ENCODE assay signal across 8 mouse cellular contexts in the genomic region with DNA sequence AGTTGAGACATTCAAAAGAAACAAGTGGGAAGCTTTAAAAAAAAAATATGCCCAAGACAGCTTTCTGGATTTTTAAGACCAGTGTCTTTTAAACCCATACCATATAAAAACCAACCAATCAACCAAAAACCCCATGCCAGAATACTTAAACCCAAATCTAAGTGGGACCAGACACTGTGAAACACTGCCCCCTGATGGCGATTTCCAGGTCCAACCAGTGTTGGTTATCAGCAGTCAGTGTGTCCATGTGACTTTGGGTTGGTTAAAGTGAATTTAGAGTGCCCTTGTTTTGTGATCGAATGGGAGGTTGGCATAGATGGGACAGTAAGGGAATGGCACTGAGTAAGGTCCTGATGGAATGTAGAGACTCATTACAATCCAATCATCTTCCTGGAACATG.
DNase-seq lines count a peak whose midpoint lies in the region; ATAC-seq and TF ChIP-seq lines count a peak whose summit lies in the region.

No protein-coding gene starts in this region.

- H3K4me2 ChIP-seq in liver, embryonic 14.5 days (ENCODE audit: low read depth) = no peak overlapping the region

- no peak overlapping the region for H3K4me3 ChIP-seq in liver, embryonic 14.5 days (ENCODE audit: insufficient read depth in 1 of 2, low read depth in 2 of 2, low read length in 2 of 2)

- no peak for ATAC-seq in liver, embryonic 14.5 days (ENCODE audit: insufficient read depth)
- ATAC-seq in erythroblast, adult 5-6 weeks (replicated peaks; ENCODE audit: low FRiP score, poor library complexity, severe bottlenecking) = no peak; the same call in 1 of the 2 replicates

- peak; percentile 21 to 56 for DNase-seq in heart, adult 18-20 months
- DNase-seq in heart, adult 11 months = no peak
- peak; percentile 18 for DNase-seq in right cerebral cortex, adult 18-20 months
- no peak for DNase-seq in right cerebral cortex, postnatal 36 days (ENCODE audit: low spot score in 2 of 2)
- peak; percentile 30 for DNase-seq in adrenal gland, adult 8-10 months
- no peak for DNase-seq in liver, embryonic 14.5 days (ENCODE audit: low read depth in 3 of 3, low spot score in 3 of 3)
- no peak for DNase-seq in ovary, postnatal 14 days (ENCODE audit: low spot score)

- 14% methylated on average over 2 of the region's 2 CpGs for WGBS in liver, embryonic 14.5 days (ENCODE audit: insufficient replicate concordance)

- H3K9ac ChIP-seq in liver, embryonic 14.5 days (replicated peaks) = no peak overlapping the region

- no peak for TF ChIP-seq EP300 in liver, embryonic 14.5 days (IDR thresholded peaks at IDR 0.05; ENCODE audit: low read depth)

- H3K27me3 ChIP-seq in liver, embryonic 14.5 days (ENCODE audit: control insufficient read depth, insufficient read depth, low read length) = no peaks in the 10 kb centered on the region

- no peaks in the 10 kb centered on the region; a peak in 1 of 4 replicates for H3K4me1 ChIP-seq in liver, embryonic 14.5 days (replicated peaks; ENCODE audit: control insufficient read depth in 2 of 2, insufficient read depth in 2 of 2, low read length in 1 of 2)

- H3K27ac ChIP-seq in liver, embryonic 14.5 days = no peak overlapping the region

- no peaks in the 10 kb centered on the region for H3K9me3 ChIP-seq in liver, embryonic 14.5 days (ENCODE audit: control insufficient read depth, low read length)

- no peaks in the 10 kb centered on the region for H3K36me3 ChIP-seq in liver, embryonic 14.5 days (replicated peaks; ENCODE audit: control insufficient read depth, insufficient read depth, low read depth)

- peak; percentile 55 for TF ChIP-seq CTCF in liver, embryonic 14.5 days (IDR thresholded peaks at IDR 0.05; ENCODE audit: low read depth)

Comparison
In these comparisons a context has a peak if more than half of its experiments do, and no peak if none do; other contexts are left out.
1. DNase-seq: peak in heart, adult 18-20 months (2 of 2), right cerebral cortex, adult 18-20 months (single experiment) and adrenal gland, adult 8-10 months (single experiment); none in heart, adult 11 months (single experiment), right cerebral cortex, postnatal 36 days (0 of 2), liver, embryonic 14.5 days (0 of 3) and ovary, postnatal 14 days (single experiment).